Mouse (Mus musculus): ENCODE measurements at regions not wholly inside any gene's neighbourhood (a gene's known extent, or its start where the extent isn't known, plus 50 kb on each side); places are given as distances from the start of the nearest gene placed in this dataset.

GRCm38 (mm10) chr4:9787795-9788365 lies 1086.4 kb upstream of the 2610301B20Rik start:
- TF ChIP-seq MYOG (IDR thresholded peaks at IDR 0.05; ENCODE audit: control insufficient read depth in 1 of 3, insufficient read depth in 1 of 3, insufficient read length in 2 of 3, low read depth in 2 of 3) (no peak), POLR2A (IDR thresholded peaks at IDR 0.05; ENCODE audit: insufficient read length, low read depth) (no peak), POLR2AphosphoS2 (IDR thresholded peaks at IDR 0.05; ENCODE audit: insufficient read length, low read depth) (no peak), USF1 (IDR thresholded peaks at IDR 0.05; ENCODE audit: low read depth) (no peak), SRF (IDR thresholded peaks at IDR 0.05; ENCODE audit: control insufficient read depth, insufficient read length, low read depth) (no peak), CEBPB (IDR thresholded peaks at IDR 0.05; ENCODE audit: insufficient read depth, poor library complexity, severe bottlenecking) (no peak), MYOD1 (IDR thresholded peaks at IDR 0.05; ENCODE audit: control insufficient read depth in 1 of 3, insufficient read length in 2 of 3, low read depth in 2 of 3) (no peak), MAX (IDR thresholded peaks at IDR 0.05; ENCODE audit: low read depth) (no peak), REST (IDR thresholded peaks at IDR 0.05; ENCODE audit: insufficient read depth, insufficient read length) (no peak), E2F4 (IDR thresholded peaks at IDR 0.05; ENCODE audit: insufficient read depth) (no peak), TCF3 (IDR thresholded peaks at IDR 0.05; ENCODE audit: insufficient read length, low read depth) (no peak), TCF12 (IDR thresholded peaks at IDR 0.05; ENCODE audit: insufficient read depth, poor library complexity, severe bottlenecking) (no peak)

Data from myocyte (in vitro differentiated cells).